Mouse (Mus musculus) heart, embryonic 14.5 days (tissue): ENCODE results near the gene Tlnrd1. TPM values are rescaled to one million over a fixed set of nuclear protein-coding genes. Genes with fewer than 3 reads are reported as not detected.

Experiments used
- ATAC-seq: fragments of 200-750 bp; cut with Nextera tagmentation; 2 replicates; pipeline ENCODE4 v1.8.0; 2017; ENCODE audit warnings: low read depth, moderate TSS enrichment; ENCODE audit not compliant: insufficient number of reproducible peaks, insufficient read depth, low FRiP score
- H3K27ac ChIP-seq, 2 experiments: fragments of 200-500 bp in 1 of 2; fragments of 300-500 bp in 1 of 2; sonication (generic) in 1 of 2; replicated peaks in 1 of 2; 2 replicates each; pipeline ENCODE4 v1.5.1; 2012 to 2014; ENCODE audit warnings: low read depth in 2 of 2, low read length in 2 of 2, control low read depth in 1 of 2, mild to moderate bottlenecking in 1 of 2, mixed read lengths in 1 of 2; ENCODE audit not compliant: control insufficient read depth in 1 of 2, insufficient read depth in 1 of 2
- H3K27me3 ChIP-seq: fragments of 300-500 bp; sonication (generic); 2 replicates; pipeline ENCODE4 v1.6.1; 2014; ENCODE audit warnings: mild to moderate bottlenecking, low read length, control low read depth; ENCODE audit not compliant: control insufficient read depth, insufficient read depth
- H3K36me3 ChIP-seq: fragments of 300-500 bp; sonication (generic); 2 replicates; pipeline ENCODE4 v1.6.1; 2014; ENCODE audit warnings: mild to moderate bottlenecking, control low read depth, low read length, mixed read lengths; ENCODE audit not compliant: control insufficient read depth, insufficient read depth
- H3K4me1 ChIP-seq, 2 experiments: fragments of 200-500 bp in 1 of 2; fragments of 300-500 bp in 1 of 2; sonication (generic) in 1 of 2; 2 replicates each; pipeline ENCODE4 v1.6.1; 2012 to 2014; ENCODE audit warnings: low read length in 2 of 2, control low read depth in 1 of 2, mixed read lengths in 1 of 2; ENCODE audit not compliant: control insufficient read depth in 2 of 2, insufficient read depth in 2 of 2
- H3K4me2 ChIP-seq: fragments of 300-500 bp; sonication (generic); 2 replicates; pipeline ENCODE4 v1.6.1; 2014; ENCODE audit warnings: mild to moderate bottlenecking, low read length
- H3K4me3 ChIP-seq, 2 experiments: fragments of 200-500 bp in 1 of 2; fragments of 300-500 bp in 1 of 2; sonication (generic) in 1 of 2; 2 replicates each; pipeline ENCODE4 v1.5.1; 2012 to 2014; ENCODE audit warnings: low read length in 2 of 2, mild to moderate bottlenecking in 2 of 2, control low read depth in 1 of 2, low read depth in 1 of 2, moderate library complexity in 1 of 2; ENCODE audit not compliant: control insufficient read depth in 1 of 2, insufficient read depth in 1 of 2
- H3K9ac ChIP-seq: fragments of 300-500 bp; sonication (generic); 2 replicates; pipeline ENCODE4 v1.6.1; 2014; ENCODE audit warnings: mild to moderate bottlenecking, low read length
- H3K9me3 ChIP-seq: fragments of 300-500 bp; sonication (generic); 2 replicates; pipeline ENCODE4 v1.6.1; 2016; ENCODE audit warnings: low read length, control low read depth; ENCODE audit not compliant: control insufficient read depth
- WGBS: fragments of 180-500 bp; shearing (Covaris S2); extraction: QIAGEN DNeasy Blood & Tissue Kit; methylation state at CpG from one replicate; pipeline ENCODE4 v1.1.7; 2014; 5-methylcytosine and 5-hydroxymethylcytosine counted together
- polyA plus RNA-seq: library from polyadenylated mRNA; unstranded; fragments of >200 nt; fragmentation: Nextera tagmentation; extraction: Ambion mirVana; gene quantifications from 2 replicates; pipeline ENCODE4 v1.2.1, GENCODE M21; 2014

Tlnrd1 gene
- polyA plus RNA-seq, 1 experiment from 2014 or later = 14.5 TPM

GRCm38 (mm10) chr7:83851569-83852380 is 32.3 kb downstream of the Tlnrd1 start:
- Histone ChIP-seq H3K36me3 (no peaks in the 10 kb centered on the region), H3K27ac (no peak overlapping the region), H3K27me3 (no peaks in the 10 kb centered on the region), H3K9ac (no peak overlapping the region), H3K4me2 (no peak overlapping the region), H3K9me3 (no peaks in the 10 kb centered on the region), H3K4me1 (peaks cover 5 to 10% of the 10 kb centered on the region in 2 experiments), H3K4me3 (no peak overlapping the region)
- no peak for ATAC-seq
- 66% methylated on average over 5 of the region's 5 CpGs for WGBS

- Histone ChIP-seq H3K27me3 (no peaks in the 10 kb centered on the region), H3K4me1 (peaks cover 4 to 5% of the 10 kb centered on the region in 2 experiments; a peak in 2 of 4 replicates), H3K36me3 (no peaks in the 10 kb centered on the region), H3K27ac (no peak overlapping the region), H3K4me3 (no peak overlapping the region), H3K9me3 (no peaks in the 10 kb centered on the region), H3K9ac (no peak overlapping the region), H3K4me2 (no peak overlapping the region)
- ATAC-seq = no peak
- WGBS = 63% methylated on average over 5 of the region's 5 CpGs
These were observed 36.7 kb downstream of the Tlnrd1 start for GRCm38 (mm10) chr7:83847187-83848075.

- Histone ChIP-seq H3K9ac (no peak overlapping the region), H3K9me3 (no peaks in the 10 kb centered on the region), H3K4me1 (peaks cover 9 to 14% of the 10 kb centered on the region in 2 experiments), H3K4me3 (no peak overlapping the region), H3K27ac (no peak overlapping the region), H3K36me3 (no peaks in the 10 kb centered on the region), H3K4me2 (no peak overlapping the region), H3K27me3 (no peaks in the 10 kb centered on the region)
- WGBS = 90% methylated on average over 3 of the region's 3 CpGs
- no peak for ATAC-seq
These were observed 39.3 kb downstream of the Tlnrd1 start for GRCm38 (mm10) chr7:83844807-83845206.

GRCm38 (mm10) chr7:83842486-83843259 is 41.4 kb downstream of the Tlnrd1 start:
- H3K27ac ChIP-seq = peak overlapping the region in 1 of 2 experiments; percentile 24
- no peaks in the 10 kb centered on the region for H3K9me3 ChIP-seq
- H3K27me3 ChIP-seq = no peaks in the 10 kb centered on the region
- H3K4me3 ChIP-seq = no peak overlapping the region
- H3K9ac ChIP-seq = no peak overlapping the region
- H3K36me3 ChIP-seq = no peaks in the 10 kb centered on the region
- no peak overlapping the region for H3K4me2 ChIP-seq
- H3K4me1 ChIP-seq = peaks cover 9 to 14% of the 10 kb centered on the region in 2 experiments
- 51% methylated on average over 6 of the region's 6 CpGs for WGBS
- peak; percentile 39; the same call in 1 of the 2 replicates for ATAC-seq

- H3K4me3 ChIP-seq = no peak overlapping the region
- H3K9me3 ChIP-seq = no peaks in the 10 kb centered on the region
- H3K36me3 ChIP-seq = no peaks in the 10 kb centered on the region
- WGBS = 76% methylated on average over 2 of the region's 2 CpGs
- no peaks in the 10 kb centered on the region for H3K27me3 ChIP-seq
- peaks cover 5 to 9% of the 10 kb centered on the region in 2 experiments; a peak in 3 of 4 replicates for H3K4me1 ChIP-seq
- H3K27ac ChIP-seq = no peak overlapping the region
- H3K4me2 ChIP-seq = no peak overlapping the region
- no peak for ATAC-seq
- H3K9ac ChIP-seq = no peak overlapping the region
These were observed 44.0 kb downstream of the Tlnrd1 start for GRCm38 (mm10) chr7:83840076-83840475.

GRCm38 (mm10) chr7:83838525-83839224 is 45.4 kb downstream of the Tlnrd1 start:
- Histone ChIP-seq H3K27ac (no peak overlapping the region), H3K36me3 (no peaks in the 10 kb centered on the region), H3K27me3 (no peaks in the 10 kb centered on the region), H3K4me1 (peaks cover 5 to 9% of the 10 kb centered on the region in 2 experiments; a peak in 3 of 4 replicates), H3K9ac (no peak overlapping the region), H3K4me3 (no peak overlapping the region), H3K4me2 (no peak overlapping the region), H3K9me3 (no peaks in the 10 kb centered on the region)
- no peak for ATAC-seq
- WGBS = 56% methylated on average over 5 of the region's 5 CpGs
